Mouse (Mus musculus) cerebellum, adult 8-10 months (tissue): ENCODE measurements around the gene Hs2st1.

Experiments used
- DNase-seq: peaks from one replicate; pipeline ENCODE4 v3.0.0; 2022

The Hs2st1 gene

GRCm38 (mm10) chr3:144584789-144585553 lies 15.0 kb upstream of the Hs2st1 start:
- no peak for DNase-seq

GRCm38 (mm10) chr3:144583789-144584188 lies 13.8 kb upstream of the Hs2st1 start:
- no peak for DNase-seq

GRCm38 (mm10) chr3:144582306-144582705 lies 12.3 kb upstream of the Hs2st1 start:
- DNase-seq, result no peak

- DNase-seq, result no peak
Observed at GRCm38 (mm10) chr3:144581842-144582241, 11.9 kb upstream of the Hs2st1 start.

GRCm38 (mm10) chr3:144580281-144580680 lies 10.3 kb upstream of the Hs2st1 start:
- DNase-seq, result no peak

- DNase-seq, result no peak
Observed at GRCm38 (mm10) chr3:144579796-144580195, 9.8 kb upstream of the Hs2st1 start.

- no peak for DNase-seq
Observed at GRCm38 (mm10) chr3:144578921-144579320, 8.9 kb upstream of the Hs2st1 start.

- DNase-seq, result no peak
Observed at GRCm38 (mm10) chr3:144577366-144578340, 7.7 kb upstream of the Hs2st1 start.

GRCm38 (mm10) chr3:144574256-144574655 lies 4.3 kb upstream of the Hs2st1 start:
- DNase-seq, result no peak

- no peak for DNase-seq
Observed at GRCm38 (mm10) chr3:144570816-144571487, 971 bp upstream of the Hs2st1 start.

GRCm38 (mm10) chr3:144569401-144569971 lies 495 bp downstream of the Hs2st1 start:
- peak; percentile 58 for DNase-seq

GRCm38 (mm10) chr3:144568861-144569361 lies 1.1 kb downstream of the Hs2st1 start:
- DNase-seq, result no peak

- no peak for DNase-seq
Observed at GRCm38 (mm10) chr3:144565212-144565611, 4.8 kb downstream of the Hs2st1 start.

GRCm38 (mm10) chr3:144563916-144564315 lies 6.1 kb downstream of the Hs2st1 start:
- no peak for DNase-seq

- DNase-seq, result no peak
Observed at GRCm38 (mm10) chr3:144561511-144562250, 8.3 kb downstream of the Hs2st1 start.

GRCm38 (mm10) chr3:144558274-144558673 lies 11.7 kb downstream of the Hs2st1 start:
- DNase-seq, result no peak

- DNase-seq, result no peak
Observed at GRCm38 (mm10) chr3:144556625-144557324, 13.2 kb downstream of the Hs2st1 start.

- no peak for DNase-seq
Observed at GRCm38 (mm10) chr3:144555144-144555543, 14.8 kb downstream of the Hs2st1 start.

GRCm38 (mm10) chr3:144554503-144554902 lies 15.5 kb downstream of the Hs2st1 start:
- DNase-seq, result no peak

- DNase-seq, result no peak
Observed at GRCm38 (mm10) chr3:144553942-144554341, 16.0 kb downstream of the Hs2st1 start.

GRCm38 (mm10) chr3:144551416-144551815 lies 18.6 kb downstream of the Hs2st1 start:
- no peak for DNase-seq
